Mouse (Mus musculus): ENCODE measurements around the gene Usp2. TPM values are rescaled to one million over a fixed set of nuclear protein-coding genes. Genes with fewer than 3 reads are reported as not detected.

The Usp2 gene
- polyA plus RNA-seq, 1 experiment = 3.2 TPM

- TF ChIP-seq POLR2A (IDR thresholded peaks at IDR 0.05; ENCODE audit: borderline replicate concordance, low read depth, low read length) = no peak
- no peak for TF ChIP-seq CTCF (IDR thresholded peaks at IDR 0.05; ENCODE audit: low read depth, low read length)
- H3K4me3 ChIP-seq (ENCODE audit: insufficient read depth, low read length) = no peak overlapping the region
- H3K4me1 ChIP-seq (ENCODE audit: control insufficient read depth, insufficient read depth, low read length) = no peaks in the 10 kb centered on the region
- no peak overlapping the region for H3K27ac ChIP-seq (ENCODE audit: insufficient read depth, low read depth, low read length)
Measured at GRCm38 (mm10) chr9:44033957-44034727, 32.7 kb upstream of the Usp2 start.

GRCm38 (mm10) chr9:44037106-44037505 is 29.7 kb upstream of the Usp2 start:
- Histone ChIP-seq H3K4me1 (ENCODE audit: control insufficient read depth, insufficient read depth, low read length) (no peaks in the 10 kb centered on the region), H3K27ac (ENCODE audit: insufficient read depth, low read depth, low read length) (no peak overlapping the region), H3K4me3 (ENCODE audit: insufficient read depth, low read length) (no peak overlapping the region)
- TF ChIP-seq POLR2A (IDR thresholded peaks at IDR 0.05; ENCODE audit: borderline replicate concordance, low read depth, low read length) (no peak), CTCF (IDR thresholded peaks at IDR 0.05; ENCODE audit: low read depth, low read length) (no peak)

GRCm38 (mm10) chr9:44041511-44042395 is 25.1 kb upstream of the Usp2 start:
- TF ChIP-seq POLR2A (IDR thresholded peaks at IDR 0.05; ENCODE audit: borderline replicate concordance, low read depth, low read length) = no peak
- TF ChIP-seq CTCF (IDR thresholded peaks at IDR 0.05; ENCODE audit: low read depth, low read length) = no peak
- H3K27ac ChIP-seq (ENCODE audit: insufficient read depth, low read depth, low read length) = no peak overlapping the region
- no peaks in the 10 kb centered on the region for H3K4me1 ChIP-seq (ENCODE audit: control insufficient read depth, insufficient read depth, low read length)
- no peak overlapping the region for H3K4me3 ChIP-seq (ENCODE audit: insufficient read depth, low read length)

GRCm38 (mm10) chr9:44042396-44042680 is 24.5 kb upstream of the Usp2 start:
- no peak for TF ChIP-seq CTCF (IDR thresholded peaks at IDR 0.05; ENCODE audit: low read depth, low read length)
- no peak for TF ChIP-seq POLR2A (IDR thresholded peaks at IDR 0.05; ENCODE audit: borderline replicate concordance, low read depth, low read length)
- Histone ChIP-seq H3K4me1 (ENCODE audit: control insufficient read depth, insufficient read depth, low read length) (no peaks in the 10 kb centered on the region), H3K27ac (ENCODE audit: insufficient read depth, low read depth, low read length) (no peak overlapping the region)

GRCm38 (mm10) chr9:44042836-44043707 is 23.7 kb upstream of the Usp2 start, which contains the start of gene Thy1:
Gene Thy1 (plus strand): TSS chr9:44043384.
- Histone ChIP-seq H3K4me3 (ENCODE audit: insufficient read depth, low read length) (no peak within 1 kb of the TSS), H3K27ac (ENCODE audit: insufficient read depth, low read depth, low read length) (no peak within 1 kb of the TSS), H3K4me1 (ENCODE audit: control insufficient read depth, insufficient read depth, low read length) (no peaks in the 10 kb centered on the region)
- TF ChIP-seq POLR2A (IDR thresholded peaks at IDR 0.05; ENCODE audit: borderline replicate concordance, low read depth, low read length) = no peak
- TF ChIP-seq CTCF (IDR thresholded peaks at IDR 0.05; ENCODE audit: low read depth, low read length) = no peak

More at GRCm38 (mm10) chr9:44042396-44042680, 24.5 kb upstream of the Usp2 start:
- H3K4me3 ChIP-seq (ENCODE audit: insufficient read depth, low read length) = no peak overlapping the region

- Histone ChIP-seq H3K27ac (ENCODE audit: insufficient read depth, low read depth, low read length) (no peak overlapping the region), H3K4me1 (ENCODE audit: control insufficient read depth, insufficient read depth, low read length) (no peaks in the 10 kb centered on the region), H3K4me3 (ENCODE audit: insufficient read depth, low read length) (no peak overlapping the region)
- TF ChIP-seq POLR2A (IDR thresholded peaks at IDR 0.05; ENCODE audit: borderline replicate concordance, low read depth, low read length) (no peak), CTCF (IDR thresholded peaks at IDR 0.05; ENCODE audit: low read depth, low read length) (no peak)
Measured at GRCm38 (mm10) chr9:44043708-44044425, 23.0 kb upstream of the Usp2 start.

GRCm38 (mm10) chr9:44044426-44045157 is 22.2 kb upstream of the Usp2 start:
- Histone ChIP-seq H3K4me1 (ENCODE audit: control insufficient read depth, insufficient read depth, low read length) (no peaks in the 10 kb centered on the region), H3K27ac (ENCODE audit: insufficient read depth, low read depth, low read length) (no peak overlapping the region), H3K4me3 (ENCODE audit: insufficient read depth, low read length) (no peak overlapping the region)
- TF ChIP-seq POLR2A (IDR thresholded peaks at IDR 0.05; ENCODE audit: borderline replicate concordance, low read depth, low read length) (no peak), CTCF (IDR thresholded peaks at IDR 0.05; ENCODE audit: low read depth, low read length) (no peak)

- Histone ChIP-seq H3K4me3 (ENCODE audit: insufficient read depth, low read length) (no peak overlapping the region), H3K4me1 (ENCODE audit: control insufficient read depth, insufficient read depth, low read length) (no peaks in the 10 kb centered on the region), H3K27ac (ENCODE audit: insufficient read depth, low read depth, low read length) (no peak overlapping the region)
- TF ChIP-seq CTCF (IDR thresholded peaks at IDR 0.05; ENCODE audit: low read depth, low read length) (no peak), POLR2A (IDR thresholded peaks at IDR 0.05; ENCODE audit: borderline replicate concordance, low read depth, low read length) (no peak)
Measured at GRCm38 (mm10) chr9:44045158-44045883, 21.5 kb upstream of the Usp2 start.
